Comparison of ENCODE assay signal across 8 mouse cellular contexts in the genomic region with DNA sequence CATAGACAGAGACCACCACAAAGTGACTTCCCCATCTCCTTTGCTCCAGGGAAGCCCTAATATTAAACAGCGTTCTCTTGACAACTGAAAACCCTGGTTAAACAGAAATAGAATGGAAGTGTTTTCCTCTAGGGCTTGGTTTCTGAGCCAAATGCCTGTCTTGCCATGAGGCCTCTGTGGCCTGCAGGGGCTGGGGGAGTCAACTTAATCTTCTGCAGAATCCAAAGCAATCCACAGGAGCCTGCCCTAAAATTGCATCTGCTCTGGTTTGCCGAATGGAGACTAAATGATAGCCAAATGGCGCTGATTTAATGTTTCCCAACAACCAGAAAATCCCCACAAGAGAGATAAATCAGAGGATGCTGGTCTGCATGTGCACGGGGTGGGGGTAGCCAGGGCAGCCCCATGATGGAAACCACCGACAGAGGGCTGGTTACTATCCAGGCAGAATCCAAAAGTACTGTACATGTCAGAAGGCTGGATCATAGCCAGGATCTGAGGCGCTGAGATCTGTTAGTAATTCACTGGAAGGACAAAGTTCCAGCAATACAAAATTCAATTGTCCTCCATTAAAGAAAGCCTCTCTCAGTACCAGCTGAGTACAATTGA.
DNase-seq lines count a peak whose midpoint lies in the region; ATAC-seq lines count a peak whose summit lies in the region.

No protein-coding gene starts in this region.

- no peaks in the 10 kb centered on the region for H3K9me3 ChIP-seq in heart, embryonic 10.5 days
- H3K9me3 ChIP-seq in intestine, embryonic 14.5 days (ENCODE audit: control insufficient read depth, low read length): no peaks in the 10 kb centered on the region

- ATAC-seq in intestine, embryonic 14.5 days (replicated peaks; ENCODE audit: low FRiP score, low TSS enrichment, low read depth): peak; percentile 95
- no peak for ATAC-seq in monocyte, adult 5-6 weeks (replicated peaks; ENCODE audit: insufficient number of reproducible peaks, low FRiP score, low TSS enrichment, poor library complexity, severe bottlenecking)

- no peak overlapping the region for H3K27ac ChIP-seq in heart, embryonic 10.5 days
- H3K27ac ChIP-seq in intestine, embryonic 14.5 days (ENCODE audit: low read depth): peak overlapping the region; percentile 87

- peaks cover 10% of the 10 kb centered on the region; the same call in 1 of the 2 replicates for H3K36me3 ChIP-seq in heart, embryonic 10.5 days
- H3K36me3 ChIP-seq in intestine, embryonic 14.5 days (ENCODE audit: control insufficient read depth, insufficient read depth, low read length): peaks cover 13% of the 10 kb centered on the region

- H3K27me3 ChIP-seq in heart, embryonic 10.5 days (ENCODE audit: insufficient read depth, poor library complexity, severe bottlenecking): 0 out of 2 replicates have a peak, but pooled peaks cover 4% of the 10 kb centered on the region
- H3K27me3 ChIP-seq in intestine, embryonic 14.5 days (replicated peaks; ENCODE audit: control insufficient read depth, insufficient read depth, low read length): no peaks in the 10 kb centered on the region

- H3K4me3 ChIP-seq in heart, embryonic 10.5 days: no peak overlapping the region
- no peak overlapping the region for H3K4me3 ChIP-seq in intestine, embryonic 14.5 days (ENCODE audit: low read depth, low read length)

- H3K4me2 ChIP-seq in intestine, embryonic 14.5 days (ENCODE audit: low read length): no peak overlapping the region

- no peak overlapping the region for H3K9ac ChIP-seq in intestine, embryonic 14.5 days (ENCODE audit: low read length)

- no peaks in the 10 kb centered on the region for H3K4me1 ChIP-seq in heart, embryonic 10.5 days
- H3K4me1 ChIP-seq in intestine, embryonic 14.5 days (replicated peaks; ENCODE audit: control insufficient read depth, insufficient read depth, low read length): peaks cover 26% of the 10 kb centered on the region

- WGBS in heart, embryonic 10.5 days: 71% methylated on average over 6 of the region's 6 CpGs
- WGBS in intestine, embryonic 14.5 days: 19% methylated on average over 6 of the region's 6 CpGs

- DNase-seq in heart, adult 8-10 months (ENCODE audit: low spot score): peak; percentile 40
- no peak for DNase-seq in heart, embryonic 10.5 days (ENCODE audit: low spot score)
- peak; percentile 26 for DNase-seq in Muller cell, postnatal 12 days (ENCODE audit: inconsistent ontology term)
- peak; percentile 12 for DNase-seq in fibroblast of lung, adult 2 months (ENCODE audit: low read depth)
- peak; percentile 78 for DNase-seq in intestine, embryonic 14.5 days (ENCODE audit: low spot score)
- peak; percentile 33 for DNase-seq in lung, postnatal 14 days
- no peak for DNase-seq in frontal cortex, postnatal 25 days (ENCODE audit: low spot score in 2 of 2)

Comparison
In these comparisons a context has a peak if more than half of its experiments do, and no peak if none do; other contexts are left out.
1. DNase-seq: peak in heart, adult 8-10 months (single experiment), Muller cell, postnatal 12 days (single experiment), fibroblast of lung, adult 2 months (single experiment), intestine, embryonic 14.5 days (single experiment) and lung, postnatal 14 days (single experiment); none in heart, embryonic 10.5 days (single experiment) and frontal cortex, postnatal 25 days (0 of 2).